Mouse (Mus musculus) C2C12 (cell line): ENCODE results near the gene Tcap.

Experiments
- CEBPB ChIP-seq: IDR thresholded peaks from one replicate; pipeline ENCODE4 v1.6.1; 2011; ENCODE audit warnings: low read depth, mild to moderate bottlenecking, control low read depth, moderate library complexity
- CTCF ChIP-seq: IDR thresholded peaks from one replicate; pipeline ENCODE4 v1.5.1; 2011; ENCODE audit not compliant: control insufficient read depth, insufficient read depth, insufficient read length
- FOSL1 ChIP-seq: IDR thresholded peaks from one replicate; pipeline ENCODE4 v1.8.0; 2011; ENCODE audit warnings: mild to moderate bottlenecking, low read length; ENCODE audit not compliant: poor library complexity, insufficient read depth, severe bottlenecking
- MAX ChIP-seq: IDR thresholded peaks from one replicate; pipeline ENCODE4 v1.6.1; 2011; ENCODE audit warnings: mild to moderate bottlenecking, control low read depth
- MYOG ChIP-seq: IDR thresholded peaks from one replicate; pipeline ENCODE4 v1.6.1; 2011; ENCODE audit not compliant: control insufficient read depth, insufficient read length; ENCODE audit errors: extremely low read depth
- USF1 ChIP-seq: IDR thresholded peaks from one replicate; pipeline ENCODE4 v1.6.1; 2011; ENCODE audit warnings: low read depth, mild to moderate bottlenecking, control low read depth, moderate library complexity

DNA sequence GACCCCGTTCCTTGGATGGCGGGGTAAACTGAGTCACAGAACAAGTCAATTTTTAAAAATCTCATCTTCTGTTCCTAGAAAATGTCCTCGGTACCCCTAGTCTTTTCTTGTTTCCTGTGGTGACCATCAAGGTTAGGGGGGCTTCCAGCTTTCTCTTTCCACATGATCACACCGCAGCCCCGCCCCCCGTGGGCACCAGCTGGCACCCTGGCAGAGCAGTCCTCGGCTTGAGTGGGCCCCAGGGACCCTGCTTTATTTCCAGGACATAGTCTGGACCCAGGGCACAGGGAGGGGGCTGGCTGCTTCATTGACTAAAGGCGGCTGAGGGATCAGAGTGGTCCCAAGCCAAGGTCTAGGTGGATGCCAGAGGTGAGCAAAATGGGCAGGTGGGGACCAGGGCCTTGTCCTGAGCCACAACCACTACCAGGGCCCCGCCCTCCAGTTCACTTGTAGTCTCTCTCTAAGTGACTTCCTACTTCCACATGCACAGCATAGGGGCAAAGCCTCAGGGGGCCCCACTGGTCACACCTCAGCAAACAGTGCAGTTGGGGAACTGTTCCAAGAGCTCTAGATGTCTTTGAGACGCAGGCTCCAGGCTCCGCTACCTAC is 43.8 kb upstream of the Tcap start:
- TF ChIP-seq CTCF, result no peak
- no peak for TF ChIP-seq USF1
- TF ChIP-seq FOSL1, result no peak
- TF ChIP-seq MAX, result no peak
- TF ChIP-seq MYOG, result no peak
- TF ChIP-seq CEBPB, result no peak
